Mouse (Mus musculus) forebrain, embryonic 12.5 days (tissue): Measurements from ENCODE around the gene Hsp90ab1. TPM values are rescaled to one million over a fixed set of nuclear protein-coding genes. Genes with fewer than 3 reads are reported as not detected.
A peak's percentile ranks its signal among the peaks of the same experiment; 100 is the strongest.

Experiments
- ATAC-seq: fragments of 200-750 bp; cut with Nextera tagmentation; 2 replicates; pipeline ENCODE4 v1.8.0; 2017; ENCODE audit warnings: moderate TSS enrichment; ENCODE audit not compliant: low FRiP score
- H3K27ac ChIP-seq: fragments of 300-500 bp; sonication (generic); 2 replicates; pipeline ENCODE4 v1.5.1; 2016; ENCODE audit warnings: mild to moderate bottlenecking
- H3K27me3 ChIP-seq: fragments of 300-500 bp; sonication (generic); 2 replicates; pipeline ENCODE4 v1.6.1; 2016; ENCODE audit warnings: mild to moderate bottlenecking
- H3K36me3 ChIP-seq: fragments of 300-500 bp; sonication (generic); replicated peaks from 2 replicates; pipeline ENCODE4 v1.6.1; 2016; ENCODE audit warnings: mild to moderate bottlenecking
- H3K4me1 ChIP-seq: fragments of 300-500 bp; sonication (generic); 2 replicates; pipeline ENCODE4 v1.6.1; 2016
- H3K4me2 ChIP-seq: fragments of 300-500 bp; sonication (generic); 2 replicates; pipeline ENCODE4 v1.6.1; 2016; ENCODE audit warnings: mild to moderate bottlenecking, moderate library complexity
- H3K4me3 ChIP-seq: fragments of 300-500 bp; sonication (generic); replicated peaks from 2 replicates; pipeline ENCODE4 v1.5.1; 2016; ENCODE audit warnings: mild to moderate bottlenecking
- H3K9ac ChIP-seq: fragments of 300-500 bp; sonication (generic); 2 replicates; pipeline ENCODE4 v1.6.1; 2016; ENCODE audit warnings: mild to moderate bottlenecking
- H3K9me3 ChIP-seq: fragments of 300-500 bp; sonication (generic); 2 replicates; pipeline ENCODE4 v1.6.1; 2016
- WGBS: fragments of 180-500 bp; shearing (Covaris S2); methylation state at CpG from one replicate; pipeline ENCODE4 v1.1.7; 2016; 5-methylcytosine and 5-hydroxymethylcytosine counted together
- polyA plus RNA-seq: library from polyadenylated mRNA; unstranded; fragments of >200 nt; fragmentation: Nextera tagmentation; extraction: Ambion mirVana; gene quantifications from 2 replicates; pipeline ENCODE4 v1.2.1, GENCODE M21; 2016

The Hsp90ab1 gene
- polyA plus RNA-seq, 1 experiment from 2014 or later: 1,580 TPM

DNA sequence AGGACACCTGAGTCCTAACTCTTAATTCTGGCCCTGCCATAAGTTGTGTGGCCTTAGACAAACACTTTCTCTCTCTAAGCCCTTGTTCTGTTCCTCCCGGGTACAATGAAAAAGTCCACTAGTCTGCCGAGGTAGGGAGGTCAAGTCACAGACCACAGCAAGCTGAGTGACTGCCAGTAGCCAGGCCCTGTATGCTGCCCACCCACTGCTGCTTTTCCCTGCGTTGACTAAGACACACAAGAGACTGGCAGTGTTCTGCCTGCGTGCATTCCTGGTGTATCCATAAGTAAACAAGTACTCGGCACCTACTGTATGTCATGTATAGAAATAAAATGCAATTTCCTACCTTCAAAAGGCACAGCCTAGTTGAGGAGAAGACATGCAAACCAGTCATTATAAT lies 22.8 kb downstream of the Hsp90ab1 start:
- peak overlapping the region; percentile 94 for H3K9ac ChIP-seq
- H3K9me3 ChIP-seq: no peaks in the 10 kb centered on the region
- peaks cover 62% of the 10 kb centered on the region for H3K27me3 ChIP-seq
- ATAC-seq: no peak
- peak overlapping the region; percentile 84; the same call in 1 of the 2 replicates for H3K4me3 ChIP-seq
- 31% methylated on average over 5 of the region's 5 CpGs for WGBS
- H3K27ac ChIP-seq: peak overlapping the region; percentile 90; the same call in 1 of the 2 replicates
- peaks cover 52% of the 10 kb centered on the region for H3K4me1 ChIP-seq
- H3K4me2 ChIP-seq: peak overlapping the region; percentile 72
- H3K36me3 ChIP-seq: peaks cover 15% of the 10 kb centered on the region; the same call in 1 of the 2 replicates

DNA sequence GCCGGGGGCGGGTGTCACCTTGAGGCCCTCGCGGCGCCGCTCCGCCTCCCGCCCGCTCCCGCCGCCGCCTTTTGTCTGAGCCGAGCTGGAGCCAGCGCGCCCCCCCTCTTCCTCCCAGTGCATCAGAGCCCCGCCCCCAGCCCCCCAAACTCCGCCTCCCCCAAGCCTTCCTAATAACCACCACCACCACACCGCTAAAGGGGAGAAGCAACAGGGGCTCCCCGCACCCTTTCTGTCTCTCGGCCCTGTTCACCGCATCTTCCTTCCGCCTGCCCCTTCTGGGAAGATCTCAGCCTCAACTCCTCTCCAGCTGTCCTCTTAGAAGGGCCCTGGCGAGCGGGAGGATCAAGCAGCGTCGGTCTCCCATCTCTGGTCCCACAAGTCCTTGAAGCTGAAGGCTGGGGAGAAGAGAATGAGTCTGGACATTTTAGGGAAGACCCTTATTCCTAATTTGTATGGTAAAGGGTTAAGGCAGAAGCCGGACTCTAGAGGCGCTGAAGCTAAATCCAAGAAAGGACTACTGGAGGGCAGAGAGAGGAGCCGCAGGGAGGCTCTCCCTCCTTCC lies 23.4 kb downstream of the Hsp90ab1 start, which contains the start of gene Tmem151b:
Gene Tmem151b (minus strand): TSS at position 61 of the 565 bp plus-strand sequence.
- WGBS: 0% methylated on average over 11 of the region's 29 CpGs

DNA sequence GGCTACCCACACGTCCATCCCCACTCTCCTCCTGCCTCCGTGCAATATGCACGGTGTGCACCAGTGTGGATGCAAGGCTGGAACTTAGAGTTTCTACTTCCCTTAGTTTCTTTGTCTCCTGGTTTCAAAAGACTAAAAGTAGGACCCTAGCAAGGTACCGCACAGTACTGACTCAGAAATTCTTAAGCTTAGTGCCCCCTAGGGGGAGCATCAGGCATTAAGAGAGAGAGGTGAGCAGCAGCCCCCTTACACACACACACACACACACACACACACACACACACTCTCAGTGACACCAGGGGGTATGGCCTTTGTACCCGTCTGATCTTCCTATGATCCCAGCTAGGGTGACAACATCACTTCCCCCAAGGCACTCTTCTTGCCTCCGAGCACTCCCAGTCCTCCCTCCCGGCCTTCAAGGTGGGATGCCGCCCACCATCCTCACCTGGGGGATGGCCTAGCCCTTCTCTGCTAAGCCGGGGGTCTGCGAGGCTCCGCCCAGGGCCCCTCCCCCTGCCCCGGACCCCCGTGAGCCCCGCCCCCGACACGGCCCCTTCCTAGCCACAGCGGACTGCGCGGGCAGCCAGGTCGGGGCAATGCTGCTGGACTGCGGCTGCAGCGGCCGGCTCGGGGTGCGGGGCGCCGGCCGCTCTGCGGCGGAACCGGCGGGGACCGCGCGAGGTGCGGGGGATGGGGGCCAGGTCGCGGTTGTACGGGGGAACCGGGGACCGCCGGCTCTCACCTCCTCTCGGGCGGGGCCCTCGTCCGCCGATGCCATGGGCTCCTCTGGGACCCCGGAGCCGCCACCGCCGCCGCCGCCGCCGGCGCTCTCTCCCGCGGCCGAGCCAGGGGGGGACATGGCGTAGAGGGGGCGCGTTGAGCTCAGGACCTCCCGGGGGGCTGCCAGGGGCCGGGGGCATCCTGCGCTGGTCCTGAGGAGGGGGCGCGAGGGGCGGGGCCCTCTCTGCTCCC lies 24.2 kb downstream of the Hsp90ab1 start:
- peak overlapping the region; percentile 94 for H3K9ac ChIP-seq
- peaks cover 61% of the 10 kb centered on the region for H3K4me1 ChIP-seq
- ATAC-seq: peak; percentile 65
- H3K27me3 ChIP-seq: peaks cover 67% of the 10 kb centered on the region
- H3K27ac ChIP-seq: peak overlapping the region; percentile 90
- H3K4me2 ChIP-seq: peak overlapping the region; percentile 72
- WGBS: 7% methylated on average over 24 of the region's 68 CpGs
- H3K36me3 ChIP-seq: peaks cover 25% of the 10 kb centered on the region
- H3K4me3 ChIP-seq: peak overlapping the region; percentile 84
- no peaks in the 10 kb centered on the region for H3K9me3 ChIP-seq

More for the DNA sequence above, 23.4 kb downstream of the Hsp90ab1 start, which contains the start of gene Tmem151b:
- H3K36me3 ChIP-seq: peaks cover 21% of the 10 kb centered on the region
- peak within 1 kb of the TSS; percentile 90 for H3K27ac ChIP-seq
- H3K4me1 ChIP-seq: peaks cover 53% of the 10 kb centered on the region
- peaks cover 68% of the 10 kb centered on the region for H3K27me3 ChIP-seq
- H3K4me3 ChIP-seq: peak within 1 kb of the TSS; percentile 84
- peak within 1 kb of the TSS; percentile 94 for H3K9ac ChIP-seq
- peak within 1 kb of the TSS; percentile 72 for H3K4me2 ChIP-seq
- no peaks in the 10 kb centered on the region for H3K9me3 ChIP-seq
- peak; percentile 54 for ATAC-seq

DNA sequence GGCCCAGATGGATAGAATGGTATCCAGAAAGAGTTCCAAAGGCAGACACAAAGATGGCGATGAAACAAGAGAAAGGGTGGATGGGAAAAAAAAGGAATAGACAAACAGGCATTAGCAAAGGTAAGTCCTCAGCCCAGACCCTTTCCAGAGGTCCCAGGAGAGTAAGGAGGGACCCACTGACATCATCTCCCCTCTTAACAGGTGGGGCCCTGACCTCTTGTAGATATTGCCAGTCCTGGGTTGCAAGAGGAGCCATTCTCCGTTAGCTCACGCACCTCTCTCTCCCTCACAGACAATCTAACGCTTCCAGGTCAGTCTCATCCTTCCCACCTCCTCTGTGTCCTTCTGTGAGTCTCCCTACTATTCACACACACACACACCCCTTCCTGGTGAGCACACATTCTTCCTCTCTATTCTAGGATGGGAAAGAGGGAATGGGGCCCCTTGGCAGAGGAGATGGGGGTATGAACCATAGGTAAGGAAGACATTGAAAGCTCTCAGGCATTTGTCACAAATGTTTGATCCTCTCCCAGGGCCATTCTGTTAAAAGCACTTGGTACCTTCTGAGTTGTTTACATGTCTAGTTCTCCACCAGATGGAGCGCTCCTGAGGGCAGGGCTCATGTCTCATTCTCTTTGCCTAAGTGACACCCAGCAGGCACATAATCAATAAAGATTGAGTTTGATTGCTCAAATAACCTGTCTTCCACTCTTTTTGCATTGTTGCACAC lies 25.4 kb downstream of the Hsp90ab1 start:
- peaks cover 69% of the 10 kb centered on the region for H3K27me3 ChIP-seq
- H3K4me2 ChIP-seq: peak overlapping the region; percentile 72
- H3K4me3 ChIP-seq: peak overlapping the region; percentile 84; the same call in 1 of the 2 replicates
- H3K36me3 ChIP-seq: peaks cover 25% of the 10 kb centered on the region
- H3K27ac ChIP-seq: no peak overlapping the region
- 72% methylated on average over 5 of the region's 5 CpGs for WGBS
- H3K9me3 ChIP-seq: no peaks in the 10 kb centered on the region
- peaks cover 68% of the 10 kb centered on the region for H3K4me1 ChIP-seq
- H3K9ac ChIP-seq: 0 out of 2 replicates have a peak overlapping the region, but pooled peaks have one; percentile 94
- no peak for ATAC-seq

DNA sequence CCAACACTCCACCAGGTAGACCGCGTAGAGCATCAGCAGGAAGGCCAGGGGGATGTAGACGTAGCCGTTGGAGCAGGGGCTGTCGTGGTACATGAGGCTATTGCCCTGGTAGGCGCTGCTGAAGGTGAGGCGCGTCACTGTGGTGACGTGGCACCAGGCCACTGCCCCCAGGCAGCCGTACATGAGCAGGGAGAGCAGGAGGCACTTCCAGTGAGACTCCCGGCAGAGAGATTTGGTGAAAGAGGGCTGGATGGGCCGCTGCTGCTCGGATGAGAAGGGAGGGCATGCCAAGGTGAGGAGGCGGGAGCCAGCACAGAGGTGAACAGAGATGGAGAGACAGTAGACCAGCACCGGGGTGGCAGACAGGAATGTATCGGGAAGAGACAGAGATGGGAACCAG lies 26.1 kb downstream of the Hsp90ab1 start:
- H3K4me3 ChIP-seq: no peak overlapping the region
- 73% methylated on average over 16 of the region's 16 CpGs for WGBS

DNA sequence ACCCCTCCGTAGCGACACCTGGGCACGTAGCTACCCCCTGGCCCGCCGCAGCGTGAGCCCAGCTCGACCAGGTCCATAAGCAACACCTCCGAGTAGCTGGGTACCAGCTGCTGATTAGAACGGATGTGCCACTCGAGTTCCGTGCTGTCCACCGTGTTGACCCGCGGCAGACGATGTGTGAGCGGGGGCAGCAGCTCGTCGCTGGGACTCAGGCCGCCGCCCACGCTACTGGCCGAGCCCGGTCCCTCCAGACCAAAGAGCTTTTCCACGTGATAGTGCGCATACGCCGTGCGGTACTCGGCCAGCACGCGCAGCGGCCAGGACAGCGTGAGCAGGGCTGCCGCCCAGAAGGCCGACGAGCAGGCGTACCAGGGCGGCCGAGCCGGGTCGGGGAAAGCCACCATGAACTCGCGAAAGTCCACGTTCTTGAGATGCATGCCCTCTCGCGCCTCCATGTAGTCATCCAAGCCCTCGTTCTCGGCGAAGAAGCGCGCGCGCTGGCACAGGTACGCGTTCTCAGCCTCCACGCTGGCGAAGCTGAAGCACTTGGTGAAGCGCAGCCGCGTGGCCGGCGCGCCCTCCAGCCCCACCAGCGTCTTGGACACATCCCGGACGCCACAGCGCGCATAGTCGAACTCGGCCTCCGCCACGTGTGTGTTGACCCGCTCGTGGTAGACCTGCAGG lies 27.7 kb downstream of the Hsp90ab1 start:
- no peaks in the 10 kb centered on the region for H3K9me3 ChIP-seq
- H3K9ac ChIP-seq: peak overlapping the region; percentile 29; the same call in 1 of the 2 replicates
- no peak for ATAC-seq
- H3K4me2 ChIP-seq: peak overlapping the region; percentile 39
- H3K36me3 ChIP-seq: peaks cover 25% of the 10 kb centered on the region
- H3K27ac ChIP-seq: no peak overlapping the region
- H3K4me1 ChIP-seq: peaks cover 52% of the 10 kb centered on the region
- H3K4me3 ChIP-seq: peak overlapping the region; percentile 23
- 6% methylated on average over 74 of the region's 74 CpGs for WGBS
- H3K27me3 ChIP-seq: peaks cover 78% of the 10 kb centered on the region

More for the DNA sequence above, 26.1 kb downstream of the Hsp90ab1 start:
- H3K27me3 ChIP-seq: peaks cover 75% of the 10 kb centered on the region
- no peak overlapping the region for H3K9ac ChIP-seq
- no peak for ATAC-seq
- H3K27ac ChIP-seq: no peak overlapping the region
- H3K4me2 ChIP-seq: no peak overlapping the region
- H3K36me3 ChIP-seq: peaks cover 25% of the 10 kb centered on the region
- no peaks in the 10 kb centered on the region for H3K9me3 ChIP-seq
- H3K4me1 ChIP-seq: peaks cover 65% of the 10 kb centered on the region

DNA sequence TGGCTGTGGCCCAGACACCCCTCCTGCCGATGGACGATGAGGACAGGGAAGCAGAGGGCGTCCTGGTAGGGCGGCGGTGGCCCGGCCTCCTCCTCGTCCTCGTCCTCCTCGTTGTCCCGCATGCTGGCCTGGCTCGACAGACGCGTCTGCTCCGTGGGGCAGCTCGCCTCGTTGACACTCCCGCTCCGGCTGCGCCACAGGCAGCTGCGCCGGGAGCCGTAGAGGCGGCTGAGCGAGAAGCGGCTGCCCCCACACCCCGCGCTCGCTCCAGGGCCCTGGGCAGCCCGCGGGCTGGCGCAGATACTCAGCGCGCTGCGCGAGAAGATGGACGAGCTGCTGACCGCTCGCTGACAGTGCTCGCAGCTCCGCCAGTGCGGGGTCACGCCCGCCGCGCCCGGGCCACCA lies 28.2 kb downstream of the Hsp90ab1 start:
- H3K4me1 ChIP-seq: peaks cover 46% of the 10 kb centered on the region

DNA sequence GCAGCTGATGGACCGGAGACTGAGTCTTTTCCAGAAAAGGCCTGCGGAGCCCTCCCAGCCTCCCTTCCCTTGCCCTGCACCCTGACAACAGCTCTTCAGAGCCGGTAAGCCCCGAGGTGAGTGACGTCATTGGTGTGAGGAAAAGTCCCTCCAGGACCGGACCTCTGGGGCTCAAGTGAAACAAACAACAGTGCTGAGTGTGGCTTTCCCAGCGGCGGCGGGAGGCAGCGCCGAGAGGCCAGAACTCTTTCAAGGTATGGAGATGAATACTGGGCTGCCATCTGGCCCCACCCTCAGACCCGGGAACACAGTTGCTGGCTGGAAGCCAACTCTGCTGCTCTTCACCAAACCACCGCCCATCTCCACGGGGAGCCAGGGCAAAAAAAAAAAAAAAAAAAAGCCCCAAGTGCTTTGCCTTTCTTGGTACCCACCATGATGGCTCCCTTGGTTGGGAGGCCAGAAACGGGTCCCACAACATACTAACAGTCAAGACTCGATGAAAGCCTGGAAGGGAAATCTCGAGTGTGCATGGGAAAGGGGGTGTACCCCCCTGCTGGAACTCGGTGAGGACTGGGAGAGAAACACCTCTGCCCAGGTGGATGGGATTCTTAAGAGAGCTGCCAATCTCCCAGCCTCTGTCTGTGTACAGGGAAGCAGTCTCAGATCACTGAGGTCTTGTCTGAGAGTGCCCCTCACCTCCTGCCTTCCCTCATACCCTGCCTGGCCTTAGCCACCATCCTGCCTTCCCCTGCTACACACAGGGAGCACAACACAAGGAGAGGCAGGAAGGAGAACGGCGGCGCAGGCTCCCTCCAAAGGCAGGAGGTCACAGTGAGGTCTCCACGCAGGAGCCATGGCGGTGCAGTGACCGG lies 28.8 kb downstream of the Hsp90ab1 start:
- no peak overlapping the region for H3K27ac ChIP-seq
- peaks cover 87% of the 10 kb centered on the region for H3K27me3 ChIP-seq
- H3K4me3 ChIP-seq: peak overlapping the region; percentile 23
- no peaks in the 10 kb centered on the region for H3K9me3 ChIP-seq
- peaks cover 44% of the 10 kb centered on the region for H3K4me1 ChIP-seq
- WGBS: 6% methylated on average over 24 of the region's 24 CpGs
- ATAC-seq: peak; percentile 18; the same call in 1 of the 2 replicates
- peak overlapping the region; percentile 29; the same call in 1 of the 2 replicates for H3K9ac ChIP-seq
- peaks cover 25% of the 10 kb centered on the region for H3K36me3 ChIP-seq
- H3K4me2 ChIP-seq: peak overlapping the region; percentile 39

More for the DNA sequence above, 28.2 kb downstream of the Hsp90ab1 start:
- Histone ChIP-seq H3K9me3 (no peaks in the 10 kb centered on the region), H3K4me2 (peak overlapping the region; percentile 39), H3K4me3 (peak overlapping the region; percentile 23), H3K9ac (peak overlapping the region; percentile 29; the same call in 1 of the 2 replicates), H3K27me3 (peaks cover 82% of the 10 kb centered on the region), H3K36me3 (peaks cover 25% of the 10 kb centered on the region), H3K27ac (no peak overlapping the region)
- no peak for ATAC-seq
- WGBS: 2% methylated on average over 45 of the region's 46 CpGs

DNA sequence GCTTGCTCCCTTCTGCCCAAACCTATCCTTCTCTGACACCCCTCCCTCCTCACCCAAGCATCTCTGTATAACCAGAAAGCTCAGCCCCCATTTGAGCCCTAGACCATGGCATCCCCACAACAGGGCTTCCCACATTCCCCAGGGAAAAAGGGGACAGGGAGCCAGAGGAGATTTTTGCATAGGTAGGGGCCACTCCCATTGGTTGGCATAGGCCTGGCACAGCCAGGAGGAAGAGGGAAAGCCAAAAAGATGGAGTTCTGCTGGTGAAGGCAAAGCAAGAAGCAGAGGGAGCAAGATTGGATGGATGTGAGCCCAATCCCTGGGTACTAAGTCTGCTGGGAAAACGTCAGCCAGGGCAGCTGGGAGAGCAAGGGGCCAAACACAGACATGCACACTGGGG lies 30.0 kb downstream of the Hsp90ab1 start:
- 20% methylated on average over 1 of the region's 1 CpGs for WGBS
- H3K4me2 ChIP-seq: no peak overlapping the region
- ATAC-seq: no peak
- H3K4me3 ChIP-seq: no peak overlapping the region
- H3K27me3 ChIP-seq: peaks cover 86% of the 10 kb centered on the region
- no peak overlapping the region for H3K27ac ChIP-seq
- peaks cover 25% of the 10 kb centered on the region for H3K36me3 ChIP-seq
- peaks cover 35% of the 10 kb centered on the region for H3K4me1 ChIP-seq
- H3K9me3 ChIP-seq: no peaks in the 10 kb centered on the region
- H3K9ac ChIP-seq: no peak overlapping the region

DNA sequence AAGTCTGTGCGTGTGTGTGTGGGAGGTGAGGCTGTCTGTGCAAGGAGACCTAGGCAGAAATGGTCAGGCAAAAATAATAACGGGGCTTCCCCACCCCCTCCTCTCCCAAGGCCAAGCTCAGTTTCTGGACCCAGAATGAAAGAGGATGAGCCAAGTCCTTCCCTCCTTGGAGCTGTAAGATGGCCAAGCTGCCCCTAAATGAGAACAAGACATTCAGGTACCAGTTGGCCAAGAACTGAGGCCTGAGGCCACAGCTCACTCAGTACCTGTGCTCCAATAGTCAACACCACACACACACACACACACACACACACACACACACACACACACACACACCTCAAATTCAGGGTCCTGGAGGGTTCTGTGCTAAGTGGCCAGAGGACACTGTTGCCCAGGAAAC lies 30.4 kb downstream of the Hsp90ab1 start:
- ATAC-seq: no peak

More for the DNA sequence above, 30.4 kb downstream of the Hsp90ab1 start:
- Histone ChIP-seq H3K4me2 (no peak overlapping the region), H3K27ac (no peak overlapping the region), H3K9ac (no peak overlapping the region), H3K9me3 (no peaks in the 10 kb centered on the region), H3K4me1 (peaks cover 31% of the 10 kb centered on the region), H3K27me3 (peaks cover 85% of the 10 kb centered on the region), H3K4me3 (no peak overlapping the region), H3K36me3 (peaks cover 25% of the 10 kb centered on the region)
- 78% methylated on average over 2 of the region's 2 CpGs for WGBS
